Mouse (Mus musculus): Measurements from ENCODE around the gene Ldah. TPM values are rescaled to one million over a fixed set of nuclear protein-coding genes. Genes with fewer than 3 reads are reported as not detected.

Gene Ldah
- polyA plus RNA-seq, 1 experiment from 2014 or later, result 64.2 TPM

Other genes starting within 250 kb of the Ldah start
- 0.04 and 0.17 TPM in 2 replicates for gene Apob, start 230.5 kb upstream of the Ldah start, polyA plus RNA-seq (2015; fragmentation: Nextera tagmentation; extraction: Ambion mirVana)
- gene Gdf7, start 93.8 kb downstream of the Ldah start, polyA plus RNA-seq (2015; fragmentation: Nextera tagmentation; extraction: Ambion mirVana), result 0.20 and 0.27 TPM in 2 replicates
- 16.8 and 17.0 TPM in 2 replicates for gene Hs1bp3, start 105.3 kb downstream of the Ldah start, polyA plus RNA-seq (2015; fragmentation: Nextera tagmentation; extraction: Ambion mirVana)